Mouse (Mus musculus): ENCODE results near the gene Rlbp1.
A peak's percentile ranks its signal among the peaks of the same experiment; 100 is the strongest.

Gene Rlbp1

GRCm38 (mm10) chr7:79386422-79387133, at the start of gene Rlbp1:
TSS of gene Rlbp1 (minus strand) at chr7:79387048.
- no peak for DNase-seq (ENCODE audit: low spot score in 2 of 2)

- DNase-seq (ENCODE audit: low spot score in 2 of 2) = no peak
These were observed 41.4 kb upstream of the Rlbp1 start for GRCm38 (mm10) chr7:79428243-79428642.

GRCm38 (mm10) chr7:79425804-79426203, 39.0 kb upstream of the Rlbp1 start:
- DNase-seq (ENCODE audit: low spot score in 2 of 2) = no peak

GRCm38 (mm10) chr7:79422876-79423275, 36.0 kb upstream of the Rlbp1 start:
- DNase-seq (ENCODE audit: low spot score in 2 of 2) = no peak

GRCm38 (mm10) chr7:79419950-79420349, 33.1 kb upstream of the Rlbp1 start:
- DNase-seq (ENCODE audit: low spot score in 2 of 2) = no peak

GRCm38 (mm10) chr7:79414449-79415375, 27.9 kb upstream of the Rlbp1 start:
- DNase-seq (ENCODE audit: low spot score in 2 of 2) = no peak

- no peak for DNase-seq (ENCODE audit: low spot score in 2 of 2)
These were observed 13.4 kb upstream of the Rlbp1 start for GRCm38 (mm10) chr7:79400296-79400695.

- no peak for DNase-seq (ENCODE audit: low spot score in 2 of 2)
These were observed 12.1 kb upstream of the Rlbp1 start for GRCm38 (mm10) chr7:79398971-79399370.

- DNase-seq (ENCODE audit: low spot score in 2 of 2) = no peak
These were observed 11.6 kb upstream of the Rlbp1 start for GRCm38 (mm10) chr7:79398426-79398825.

GRCm38 (mm10) chr7:79397446-79397963, 10.7 kb upstream of the Rlbp1 start:
- no peak for DNase-seq (ENCODE audit: low spot score in 2 of 2)

- DNase-seq (ENCODE audit: low spot score in 2 of 2) = no peak
These were observed 8.3 kb upstream of the Rlbp1 start for GRCm38 (mm10) chr7:79395186-79395585.

GRCm38 (mm10) chr7:79394666-79395065, 7.8 kb upstream of the Rlbp1 start:
- DNase-seq (ENCODE audit: low spot score in 2 of 2) = no peak

- no peak for DNase-seq (ENCODE audit: low spot score in 2 of 2)
These were observed 7.1 kb upstream of the Rlbp1 start for GRCm38 (mm10) chr7:79393924-79394323.

GRCm38 (mm10) chr7:79392860-79393513, 6.1 kb upstream of the Rlbp1 start:
- peak; percentile 23 for DNase-seq (ENCODE audit: low spot score in 2 of 2)

- peak; percentile 86 to 97 for DNase-seq (ENCODE audit: low spot score in 2 of 2)
These were observed 5.2 kb upstream of the Rlbp1 start, which contains the start of gene Fanci for GRCm38 (mm10) chr7:79391883-79392649. TSS of gene Fanci (plus strand) at chr7:79391929.

- no peak for DNase-seq (ENCODE audit: low spot score in 2 of 2)
These were observed 4.6 kb upstream of the Rlbp1 start for GRCm38 (mm10) chr7:79391471-79391870.

- no peak for DNase-seq (ENCODE audit: low spot score in 2 of 2)
These were observed 3.4 kb upstream of the Rlbp1 start for GRCm38 (mm10) chr7:79390141-79390708.

- DNase-seq (ENCODE audit: low spot score in 2 of 2) = no peak
These were observed 1.9 kb upstream of the Rlbp1 start for GRCm38 (mm10) chr7:79388671-79389206.

GRCm38 (mm10) chr7:79387991-79388390, 1.1 kb upstream of the Rlbp1 start:
- no peak for DNase-seq (ENCODE audit: low spot score in 2 of 2)

GRCm38 (mm10) chr7:79387140-79387539, 292 bp upstream of the Rlbp1 start:
- DNase-seq (ENCODE audit: low spot score in 2 of 2) = no peak
